Mouse (Mus musculus) testis, adult 2 months (tissue): ENCODE measurements around the gene Rbm19.

Experiments
- CTCF ChIP-seq: fragments of 200-500 bp; IDR thresholded peaks from 2 replicates; pipeline ENCODE4 v1.5.1; 2012; ENCODE audit warnings: low read depth, mild to moderate bottlenecking, inconsistent platforms, low read length, moderate library complexity; ENCODE audit not compliant: control insufficient read depth, insufficient read depth, insufficient replicate concordance
- POLR2A ChIP-seq: fragments of 200-500 bp; IDR thresholded peaks from 2 replicates; pipeline ENCODE4 v1.6.1; 2012; ENCODE audit warnings: low read depth, mild to moderate bottlenecking, inconsistent platforms, low read length, moderate library complexity; ENCODE audit not compliant: control insufficient read depth

DNA sequence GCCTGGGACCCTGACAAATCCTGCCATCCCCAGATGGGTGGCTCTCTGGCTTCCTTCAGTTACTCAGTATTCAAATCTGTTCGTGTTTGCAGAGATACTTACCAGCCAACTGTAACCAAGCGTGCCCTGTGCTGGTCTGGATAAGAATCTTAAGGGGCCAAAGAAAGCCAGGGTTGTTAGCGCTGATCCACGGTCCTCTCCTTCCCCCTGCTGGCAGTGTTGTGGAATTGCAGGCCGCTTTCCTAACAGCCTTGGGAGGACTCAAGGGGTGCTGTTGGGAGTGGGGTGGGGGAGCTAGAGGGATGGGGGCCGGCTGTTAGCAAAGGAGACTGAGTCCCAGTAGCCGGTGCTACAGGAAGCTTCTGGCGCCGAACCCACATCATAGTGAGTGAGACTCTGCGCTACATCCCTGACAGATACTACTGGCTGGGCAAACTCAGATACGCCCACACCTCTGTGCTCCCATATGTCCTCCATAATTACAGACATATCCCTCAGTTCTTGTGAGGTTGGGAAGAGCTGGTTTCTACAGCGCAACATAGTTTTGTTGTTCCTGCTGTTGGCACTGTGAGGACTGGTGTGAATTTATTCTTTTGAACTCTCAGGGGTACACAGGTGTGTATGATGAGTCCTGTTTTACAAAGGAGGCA, 9.7 kb upstream of the Rbm19 start:
- TF ChIP-seq POLR2A (no peak), CTCF (peak; percentile 91)
